Mouse (Mus musculus) CD8-positive naive resting alpha-beta T cell, adult 2 months (primary cell): Measurements from ENCODE around the gene Sh3bp1.
A peak's percentile ranks its signal among the peaks of the same experiment; 100 is the strongest.

Source experiments
- DNase-seq, 2 experiments: peaks; one replicate each; pipeline ENCODE4 v3.0.0; 2022; ENCODE audit warnings: low read depth in 2 of 2, low spot score in 2 of 2

Sh3bp1 gene

GRCm38 (mm10) chr15:78899740-78900584, at the start of gene Sh3bp1:
TSS of gene Sh3bp1 (plus strand) at chr15:78899768.
- peak in 1 of 2 experiments; percentile 58 for DNase-seq

GRCm38 (mm10) chr15:78850059-78850824, 49.3 kb upstream of the Sh3bp1 start:
- no peak for DNase-seq

GRCm38 (mm10) chr15:78850944-78851343, 48.6 kb upstream of the Sh3bp1 start:
- no peak for DNase-seq

DNA sequence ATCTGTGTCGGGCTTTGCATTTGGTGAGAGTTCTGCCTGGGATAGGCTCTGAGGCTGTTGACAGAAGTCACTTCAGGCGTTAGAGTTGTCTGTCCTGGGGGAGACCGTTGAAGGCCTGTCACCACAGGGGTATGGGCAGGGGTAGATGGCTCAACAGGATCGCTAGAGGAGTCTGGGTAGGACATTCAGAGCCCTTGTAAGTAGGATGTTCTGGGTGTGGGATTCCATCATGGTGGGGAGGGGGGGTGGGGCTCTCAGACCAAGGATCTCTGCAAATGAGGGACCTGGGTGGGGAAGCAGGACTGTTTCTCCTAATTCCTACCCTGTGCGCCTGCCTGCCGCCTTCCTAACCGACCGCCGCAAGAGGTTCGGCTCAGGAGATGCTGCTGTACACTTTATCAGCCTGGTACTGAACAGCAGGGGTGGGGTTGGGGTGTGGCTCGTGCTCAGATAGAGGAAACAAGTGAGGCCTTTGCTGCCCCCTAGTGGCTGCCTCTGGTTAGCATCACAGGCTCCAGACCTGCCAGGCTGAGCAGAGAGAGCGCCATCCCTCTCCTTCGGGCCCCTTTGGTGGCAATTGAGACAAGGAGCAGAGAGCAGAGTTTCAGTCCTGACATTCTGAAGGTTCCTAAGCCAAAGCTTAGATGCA, 47.9 kb upstream of the Sh3bp1 start:
- peak; percentile 89 to 93 for DNase-seq

- DNase-seq: no peak
Measured at GRCm38 (mm10) chr15:78855303-78855965, 44.1 kb upstream of the Sh3bp1 start, which contains the start of gene Lgals2. TSS of gene Lgals2 (minus strand) at chr15:78855529.

DNA sequence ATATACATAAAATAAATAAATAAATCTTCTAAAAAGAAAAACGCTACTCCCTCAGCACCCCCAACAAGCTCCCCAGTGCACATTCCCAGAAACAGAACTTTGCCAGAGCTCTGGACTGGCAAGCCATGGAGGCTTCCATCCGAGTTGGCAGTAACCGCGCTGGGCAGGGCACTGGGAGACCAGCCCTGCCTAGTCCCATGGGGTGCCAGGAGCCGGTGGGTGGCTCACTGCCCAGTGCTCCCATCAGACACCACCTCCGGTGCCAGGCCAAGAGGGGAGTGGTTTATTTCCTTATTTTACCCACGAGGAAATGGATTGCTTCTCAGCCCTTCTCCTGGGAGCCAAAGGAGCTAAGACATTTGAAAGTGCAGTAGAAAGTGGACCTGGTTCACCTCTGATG, 42.6 kb upstream of the Sh3bp1 start:
- DNase-seq: no peak

DNA sequence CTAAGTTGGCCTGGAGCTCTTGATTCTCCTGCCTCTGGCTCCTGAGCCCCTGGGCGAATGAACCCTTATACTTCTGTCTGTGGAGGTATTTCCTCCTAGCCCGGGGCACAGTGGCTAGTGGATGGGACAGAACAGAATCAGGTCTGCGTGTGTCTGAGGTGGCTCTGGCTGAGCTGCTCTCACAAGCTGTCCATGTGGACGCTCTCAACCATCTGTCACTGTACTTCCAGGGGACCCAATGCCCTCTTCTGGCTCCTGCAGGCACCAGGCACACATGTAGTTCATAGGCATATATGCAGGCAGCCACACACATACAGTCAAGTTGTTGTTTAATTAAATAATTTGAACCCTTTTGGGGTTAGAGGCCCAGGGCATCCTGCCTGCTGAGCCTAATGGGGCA, 40.3 kb upstream of the Sh3bp1 start:
- no peak for DNase-seq

- DNase-seq: no peak
Measured at GRCm38 (mm10) chr15:78859714-78860113, 39.9 kb upstream of the Sh3bp1 start.

DNA sequence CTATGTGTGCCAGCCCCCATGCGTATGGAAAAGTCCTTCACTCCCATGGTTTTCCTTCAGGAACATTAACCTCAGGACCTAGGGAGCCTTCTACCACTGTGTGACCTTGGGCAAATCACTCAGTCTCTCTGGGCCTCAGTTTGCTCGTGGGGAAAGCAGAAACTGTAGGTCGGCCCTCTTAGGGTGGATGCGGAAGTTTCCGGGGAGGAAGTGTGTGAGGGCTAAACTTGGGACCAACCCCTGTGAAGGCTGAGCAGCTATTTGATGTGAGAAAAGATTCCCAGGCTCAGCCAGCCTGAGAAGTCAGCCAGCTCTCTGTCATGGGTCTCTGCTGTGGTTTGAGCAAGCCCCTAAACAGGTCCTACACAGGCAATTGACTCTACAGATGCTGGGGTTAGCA, 37.3 kb upstream of the Sh3bp1 start:
- no peak for DNase-seq

- DNase-seq: no peak
Measured at GRCm38 (mm10) chr15:78863154-78863553, 36.4 kb upstream of the Sh3bp1 start.

GRCm38 (mm10) chr15:78863852-78864253, 35.7 kb upstream of the Sh3bp1 start:
- DNase-seq: no peak

- no peak for DNase-seq
Measured at GRCm38 (mm10) chr15:78868398-78868797, 31.2 kb upstream of the Sh3bp1 start.

- no peak for DNase-seq
Measured at GRCm38 (mm10) chr15:78868826-78869233, 30.7 kb upstream of the Sh3bp1 start.

DNA sequence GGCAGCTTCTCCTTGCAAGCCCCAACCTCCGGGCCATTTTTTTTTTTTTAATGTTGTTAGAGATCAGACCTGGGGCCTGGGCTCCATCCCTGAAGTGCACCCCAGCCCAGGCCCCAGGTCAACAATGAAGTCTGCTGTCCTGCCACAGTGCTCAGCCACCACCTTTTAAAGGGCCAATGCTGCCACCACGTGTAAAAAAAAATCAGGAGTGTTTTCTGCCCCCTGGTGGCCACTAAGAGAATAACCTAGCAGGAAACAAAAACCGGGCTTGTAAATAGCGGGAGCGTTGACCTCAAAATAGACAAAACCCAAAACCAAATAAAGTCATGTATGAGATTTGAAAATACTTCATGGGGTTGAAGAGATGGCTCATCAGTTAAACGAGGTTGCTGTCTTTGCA, 29.8 kb upstream of the Sh3bp1 start:
- DNase-seq: peak; percentile 35 to 40

DNA sequence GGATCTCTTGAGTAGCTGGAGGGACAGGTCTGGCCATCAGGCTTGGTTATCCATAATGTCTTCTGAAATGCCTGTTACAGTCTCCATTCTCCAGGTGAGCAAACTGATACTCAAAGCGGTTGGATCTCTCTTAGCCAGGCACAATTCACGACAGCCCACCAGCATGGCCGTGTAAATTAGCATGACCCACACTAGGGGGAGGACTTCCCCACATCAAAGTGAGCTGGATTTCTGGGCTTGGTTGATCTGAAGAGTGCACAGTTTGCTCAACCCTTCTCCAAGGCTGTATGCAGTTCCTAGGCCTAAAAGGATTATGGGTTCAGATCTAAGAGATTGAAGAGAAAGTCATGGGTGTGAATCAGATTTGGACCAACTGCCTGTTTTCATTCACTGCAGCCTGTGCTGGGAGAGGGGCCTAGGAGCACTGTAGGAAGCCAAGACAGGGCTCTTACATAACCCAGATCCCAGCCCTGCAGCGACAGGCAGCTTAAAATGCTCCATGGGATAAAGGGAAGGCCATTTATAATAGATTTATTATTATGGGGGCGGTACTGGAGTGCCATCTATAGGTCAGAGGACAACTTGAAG, 27.5 kb upstream of the Sh3bp1 start:
- no peak for DNase-seq

DNA sequence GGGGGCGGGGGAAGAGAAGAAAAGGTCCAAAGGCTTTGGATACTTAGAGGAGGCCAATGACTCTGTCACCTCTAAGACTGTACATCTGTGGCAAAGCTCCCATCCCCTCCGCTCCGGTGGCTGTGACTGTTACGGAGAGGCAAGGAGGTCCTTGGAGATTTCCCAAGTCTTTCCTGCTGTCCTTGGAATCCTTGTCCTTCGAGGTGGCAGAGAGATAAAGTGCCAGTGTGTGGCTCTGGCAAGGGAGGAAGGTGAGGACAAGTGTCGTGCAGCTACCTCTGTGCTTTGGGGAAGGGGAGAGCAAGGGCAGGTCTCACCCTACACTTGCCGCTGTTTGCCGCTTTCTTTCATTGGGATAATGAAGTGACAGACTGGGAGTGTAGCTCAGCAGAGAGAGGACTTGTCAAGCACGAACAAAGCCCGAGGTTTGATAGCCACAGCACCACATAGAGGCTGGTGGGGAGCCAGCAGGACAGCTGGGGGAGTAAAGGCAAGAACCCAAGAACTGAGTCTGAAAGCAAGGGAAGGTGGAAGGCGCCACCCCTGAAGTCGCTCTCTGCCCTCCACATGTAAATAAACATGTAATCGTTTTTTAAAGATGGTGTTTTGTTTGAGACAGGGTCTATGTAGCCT, 25.6 kb upstream of the Sh3bp1 start:
- DNase-seq: no peak

DNA sequence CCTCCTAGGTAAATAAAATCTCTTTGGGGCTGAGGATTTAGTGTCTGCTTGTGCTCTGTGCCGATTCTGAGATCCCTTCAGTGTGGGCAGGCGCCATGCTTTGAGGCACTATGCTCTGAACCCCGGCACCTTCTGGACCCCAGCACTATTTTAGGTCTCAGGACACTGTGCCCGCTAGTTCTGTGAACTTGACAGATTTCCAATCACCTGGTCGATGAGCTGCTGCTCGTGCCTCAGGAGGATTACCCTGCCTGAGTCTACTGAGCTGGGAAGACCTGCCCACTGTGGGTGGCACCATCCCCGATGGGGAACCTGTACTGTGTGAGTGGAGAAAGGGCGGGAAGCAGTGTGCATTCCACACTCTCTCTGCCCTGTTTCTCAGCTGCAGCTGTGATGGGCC, 24.6 kb upstream of the Sh3bp1 start:
- no peak for DNase-seq

DNA sequence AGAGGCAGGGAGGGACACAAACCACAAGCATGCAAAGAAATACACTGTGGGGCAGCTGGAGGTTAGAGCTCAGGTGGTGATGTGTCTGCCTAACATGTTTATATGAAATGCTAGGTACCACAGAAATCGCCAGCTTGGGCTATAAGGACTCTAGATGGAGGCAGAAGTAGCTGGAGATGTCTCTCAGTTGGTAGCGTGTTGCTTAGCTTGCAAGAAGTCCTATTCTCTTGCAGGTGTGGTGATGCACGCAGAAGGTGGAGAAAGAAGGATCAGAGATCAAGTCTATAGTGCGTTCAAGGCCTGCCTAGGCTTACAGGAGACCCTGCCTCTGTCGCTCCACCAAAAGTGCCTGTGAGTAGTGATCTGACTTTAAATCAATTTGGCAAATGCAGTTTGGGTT, 24.0 kb upstream of the Sh3bp1 start:
- DNase-seq: no peak

- peak in 1 of 2 experiments; percentile 37 for DNase-seq
Measured at GRCm38 (mm10) chr15:78876258-78876696, 23.3 kb upstream of the Sh3bp1 start.
